Mouse (Mus musculus) testis, postnatal 10 days (tissue): ENCODE measurements around the gene Grik5.

Source experiments
- DNase-seq: peaks from one replicate; pipeline ENCODE4 v3.0.0; 2021; ENCODE audit warnings: low spot score

Gene Grik5

GRCm38 (mm10) chr7:25030032-25030753 is 42.0 kb downstream of the Grik5 start:
- DNase-seq, result peak; percentile 89

- no peak for DNase-seq
Observed at GRCm38 (mm10) chr7:25026452-25026851, 45.7 kb downstream of the Grik5 start.

- peak; percentile 66 for DNase-seq
Observed at GRCm38 (mm10) chr7:25025855-25026439, 46.2 kb downstream of the Grik5 start.

GRCm38 (mm10) chr7:25011592-25011991 is 60.6 kb downstream of the Grik5 start:
- no peak for DNase-seq

- peak; percentile 73 for DNase-seq
Observed at GRCm38 (mm10) chr7:25010090-25010913, 61.8 kb downstream of the Grik5 start.

GRCm38 (mm10) chr7:25009099-25009700 is 62.9 kb downstream of the Grik5 start:
- no peak for DNase-seq

GRCm38 (mm10) chr7:25008635-25009034 is 63.5 kb downstream of the Grik5 start:
- peak; percentile 84 for DNase-seq

- no peak for DNase-seq
Observed at GRCm38 (mm10) chr7:25007609-25008374, 64.4 kb downstream of the Grik5 start.

GRCm38 (mm10) chr7:25006586-25007364 is 65.4 kb downstream of the Grik5 start:
- DNase-seq, result no peak

- DNase-seq, result no peak
Observed at GRCm38 (mm10) chr7:25006171-25006570, 66.0 kb downstream of the Grik5 start.

GRCm38 (mm10) chr7:25005421-25006065 is 66.6 kb downstream of the Grik5 start, which contains the start of gene Atp1a3:
TSS of gene Atp1a3 (minus strand) at chr7:25005958.
- DNase-seq, result no peak

GRCm38 (mm10) chr7:25004806-25005205 is 67.3 kb downstream of the Grik5 start:
- no peak for DNase-seq

GRCm38 (mm10) chr7:25003820-25004388 is 68.2 kb downstream of the Grik5 start:
- DNase-seq, result no peak

- DNase-seq, result no peak
Observed at GRCm38 (mm10) chr7:25003291-25003690, 68.9 kb downstream of the Grik5 start.

- DNase-seq, result no peak
Observed at GRCm38 (mm10) chr7:25000711-25001110, 71.4 kb downstream of the Grik5 start.

- no peak for DNase-seq
Observed at GRCm38 (mm10) chr7:25000211-25000610, 71.9 kb downstream of the Grik5 start.

- no peak for DNase-seq
Observed at GRCm38 (mm10) chr7:24993081-24993480, 79.1 kb downstream of the Grik5 start.

GRCm38 (mm10) chr7:24990478-24990877 is 81.7 kb downstream of the Grik5 start:
- no peak for DNase-seq

GRCm38 (mm10) chr7:24987941-24988340 is 84.2 kb downstream of the Grik5 start:
- DNase-seq, result no peak

- DNase-seq, result no peak
Observed at GRCm38 (mm10) chr7:24985799-24986198, 86.3 kb downstream of the Grik5 start.
